Mouse (Mus musculus) small intestine, adult 2 months (tissue): ENCODE data around the gene Lgr5.

Source experiments
- CTCF ChIP-seq: fragments of 200-500 bp; IDR thresholded peaks from 2 replicates; pipeline ENCODE4 v1.5.1; 2012; ENCODE audit warnings: low read depth, mild to moderate bottlenecking, control low read depth, inconsistent platforms, low read length, moderate library complexity, mixed read lengths; ENCODE audit not compliant: insufficient replicate concordance, insufficient read length; ENCODE audit errors: extremely low read depth
- POLR2A ChIP-seq: fragments of 200-500 bp; IDR thresholded peaks from 2 replicates; pipeline ENCODE4 v1.6.1; 2012; ENCODE audit warnings: low read depth, mild to moderate bottlenecking, control low read depth, inconsistent platforms, low read length, moderate library complexity

GRCm38 (mm10) chr10:115581971-115582370, 5.6 kb downstream of the Lgr5 start:
- TF ChIP-seq CTCF (no peak), POLR2A (no peak)
